ENCODE assay signal across 8 mouse cellular contexts in the genomic region with DNA sequence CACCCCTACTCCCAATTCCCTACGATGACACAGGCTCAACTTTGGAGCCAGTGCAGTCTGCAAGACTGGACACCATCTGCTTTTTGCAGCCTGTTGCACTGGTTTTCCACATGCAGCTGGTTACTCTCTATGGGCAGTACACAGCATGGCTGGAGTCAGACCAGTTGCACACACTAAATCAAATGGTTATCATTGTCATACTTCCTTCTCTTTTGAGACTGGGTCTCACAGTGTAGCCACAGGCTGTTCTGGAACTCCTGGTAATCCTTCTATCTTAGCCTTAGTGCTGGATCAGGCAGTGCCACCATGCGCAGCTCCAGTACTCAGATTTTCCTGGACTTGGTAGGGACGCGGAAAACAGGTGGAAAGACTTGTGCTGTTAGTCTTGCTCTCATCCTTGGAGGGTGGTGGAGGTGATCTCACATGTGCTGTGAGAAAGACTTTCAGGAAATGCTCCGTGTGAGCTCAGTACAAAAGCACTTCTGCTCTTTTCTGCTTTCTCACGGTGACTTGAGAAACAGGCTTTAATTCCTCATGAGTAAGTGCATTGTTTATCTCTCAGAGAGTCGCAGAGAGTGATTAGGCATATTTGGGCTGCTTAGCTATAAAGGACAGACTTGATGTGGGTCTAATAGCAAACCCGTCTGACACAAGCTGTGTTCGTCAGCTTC. TPM values are rescaled to one million over a fixed set of nuclear protein-coding genes. Genes with fewer than 3 reads are reported as not detected.
DNase-seq lines count a peak whose midpoint lies in the region; ATAC-seq and TF ChIP-seq lines count a peak whose summit lies in the region.

No protein-coding gene starts in this region.

- intact Hi-C loops in heart, postnatal 14 days (cut with DNase I) = no loop called here

- peak overlapping the region; percentile 81 for H3K4me3 ChIP-seq in heart, embryonic 13.5 days
- peak overlapping the region; percentile 85 for H3K4me3 ChIP-seq in bone marrow, adult 2 months (replicated peaks; ENCODE audit: control insufficient read depth, low read depth, low read length)

- no peak for DNase-seq in heart, postnatal 14 days
- DNase-seq in lung, postnatal 36 days = peak; percentile 51
- DNase-seq in layer of hippocampus, postnatal 25 days (ENCODE audit: extremely low spot score in 1 of 2, low spot score in 1 of 2) = no peak
- DNase-seq in left cerebral cortex, adult 18-20 months (ENCODE audit: low spot score in 2 of 2) = no peak
- DNase-seq in layer of hippocampus, postnatal 36 days = no peak

- H3K4me2 ChIP-seq in heart, embryonic 13.5 days = peak overlapping the region; percentile 99

- TF ChIP-seq CTCF in bone marrow, adult 2 months (IDR thresholded peaks at IDR 0.05; ENCODE audit: control insufficient read depth, insufficient read depth, low read length) = no peak

- peak overlapping the region; percentile 89 for H3K9ac ChIP-seq in heart, embryonic 13.5 days

- H3K4me1 ChIP-seq in heart, embryonic 13.5 days = peaks cover 14% of the 10 kb centered on the region
- H3K4me1 ChIP-seq in bone marrow, adult 2 months (ENCODE audit: control insufficient read depth, insufficient read depth, low read length) = peaks cover 1% of the 10 kb centered on the region; the same call in 1 of the 2 replicates

- WGBS in heart, embryonic 13.5 days = 28% methylated on average over 9 of the region's 9 CpGs
- WGBS in bone marrow, adult 2 months = 3% methylated on average over 9 of the region's 9 CpGs

- H3K27me3 ChIP-seq in heart, embryonic 13.5 days (replicated peaks) = peaks cover 6% of the 10 kb centered on the region; the same call in 1 of the 2 replicates

- peak overlapping the region; percentile 79 for H3K27ac ChIP-seq in heart, embryonic 13.5 days (replicated peaks)
- H3K27ac ChIP-seq in bone marrow, adult 2 months (ENCODE audit: control insufficient read depth, insufficient read depth, low read depth, low read length, poor library complexity) = peak overlapping the region; percentile 97

- no peak; the same call in 1 of the 2 replicates for ATAC-seq in heart, embryonic 13.5 days (ENCODE audit: extremely low read depth, insufficient number of reproducible peaks, low FRiP score, low TSS enrichment)
- ATAC-seq in hematopoietic stem cell, adult 5-6 weeks (replicated peaks in 1 of 2; ENCODE audit: insufficient read depth in 1 of 2, low FRiP score in 2 of 2, low TSS enrichment in 1 of 2, low read depth in 1 of 2, poor library complexity in 2 of 2, severe bottlenecking in 2 of 2) = peak; percentile 30 to 54

- no peak for TF ChIP-seq POLR2A in bone marrow, adult 2 months (IDR thresholded peaks at IDR 0.05; ENCODE audit: borderline replicate concordance, control insufficient read depth, low read depth, low read length)

- H3K9me3 ChIP-seq in heart, embryonic 13.5 days = no peaks in the 10 kb centered on the region

- peaks cover 21% of the 10 kb centered on the region for H3K36me3 ChIP-seq in heart, embryonic 13.5 days

RNA-seq across cellular contexts. Expression of a gene that starts 0.7 kb away (rescaled TPM):
- polyA plus RNA-seq in heart, embryonic 13.5 days (2015; fragmentation: Nextera tagmentation; extraction: Ambion mirVana) = 248 and 250 TPM in 2 replicates
- 100 to 1,000 TPM; 125 to 126 TPM for total RNA-seq in heart, postnatal 14 days (2021)
- 324 and 522 TPM in 2 replicates for polyA plus RNA-seq in bone marrow, adult 2 months (2011; ENCODE audit: insufficient read depth, insufficient read length, low replicate concordance, missing spikeins)
- total RNA-seq in hematopoietic stem cell, adult 5-6 weeks (2017) = 227 and 363 TPM in 2 replicates
- total RNA-seq in layer of hippocampus, postnatal 25 days (2021) = 100 to 1,000 TPM; 125 to 154 TPM
- total RNA-seq in left cerebral cortex, adult 18-20 months (2021) = 100 to 1,000 TPM in 1 of 2 experiments, 10 to 100 TPM in 1; 96.6 to 104 TPM
- total RNA-seq in layer of hippocampus, postnatal 36 days (2021) = 100 to 1,000 TPM; 119 to 121 TPM

RNA-seq across cellular contexts. Expression of a gene that starts 21.2 kb away (rescaled TPM):
- 27.0 and 29.9 TPM in 2 replicates for polyA plus RNA-seq in heart, embryonic 13.5 days (2015; fragmentation: Nextera tagmentation; extraction: Ambion mirVana)
- 10 to 100 TPM; 12.5 to 13.3 TPM for total RNA-seq in heart, postnatal 14 days (2021)
- polyA plus RNA-seq in bone marrow, adult 2 months (2011; ENCODE audit: insufficient read depth, insufficient read length, low replicate concordance, missing spikeins) = 26.2 and 33.6 TPM in 2 replicates
- 18.4 and 20.4 TPM in 2 replicates for total RNA-seq in hematopoietic stem cell, adult 5-6 weeks (2017)
- 10 to 100 TPM; 42.4 to 49.2 TPM for total RNA-seq in layer of hippocampus, postnatal 25 days (2021)
- 10 to 100 TPM; 40.4 to 45.1 TPM for total RNA-seq in left cerebral cortex, adult 18-20 months (2021)
- total RNA-seq in layer of hippocampus, postnatal 36 days (2021) = 10 to 100 TPM; 42.2 to 48.4 TPM

RNA-seq across cellular contexts. Expression of a gene that starts 36.6 kb away (rescaled TPM):
- polyA plus RNA-seq in heart, embryonic 13.5 days (2015; fragmentation: Nextera tagmentation; extraction: Ambion mirVana) = 8.1 and 9.8 TPM in 2 replicates
- total RNA-seq in heart, postnatal 14 days (2021) = 1 to 10 TPM; 1.5 to 1.7 TPM
- 3.4 TPM in 1 of 2 replicates, not detected in the other for polyA plus RNA-seq in bone marrow, adult 2 months (2011; ENCODE audit: insufficient read depth, insufficient read length, low replicate concordance, missing spikeins)
- not detected in 2 replicates for total RNA-seq in hematopoietic stem cell, adult 5-6 weeks (2017)
- total RNA-seq in layer of hippocampus, postnatal 25 days (2021) = 100 to 1,000 TPM; 286 to 299 TPM
- 100 to 1,000 TPM; 274 to 309 TPM for total RNA-seq in left cerebral cortex, adult 18-20 months (2021)
- 100 to 1,000 TPM; 250 to 269 TPM for total RNA-seq in layer of hippocampus, postnatal 36 days (2021)

RNA-seq across cellular contexts. Expression of a gene that starts 45.0 kb away (rescaled TPM):
- polyA plus RNA-seq in heart, embryonic 13.5 days (2015; fragmentation: Nextera tagmentation; extraction: Ambion mirVana) = 17.3 and 19.1 TPM in 2 replicates
- total RNA-seq in heart, postnatal 14 days (2021) = 10 to 100 TPM; 65.5 to 67.6 TPM
- 18.1 and 30.3 TPM in 2 replicates for polyA plus RNA-seq in bone marrow, adult 2 months (2011; ENCODE audit: insufficient read depth, insufficient read length, low replicate concordance, missing spikeins)
- total RNA-seq in hematopoietic stem cell, adult 5-6 weeks (2017) = 8.0 and 9.7 TPM in 2 replicates
- 100 to 1,000 TPM; 351 to 355 TPM for total RNA-seq in layer of hippocampus, postnatal 25 days (2021)
- 100 to 1,000 TPM; 251 to 254 TPM for total RNA-seq in left cerebral cortex, adult 18-20 months (2021)
- 100 to 1,000 TPM; 319 to 341 TPM for total RNA-seq in layer of hippocampus, postnatal 36 days (2021)

RNA-seq across cellular contexts. Expression of a gene that starts 51.1 kb away (rescaled TPM):
- 8.1 and 9.4 TPM in 2 replicates for polyA plus RNA-seq in heart, embryonic 13.5 days (2015; fragmentation: Nextera tagmentation; extraction: Ambion mirVana)
- total RNA-seq in heart, postnatal 14 days (2021) = 1 to 10 TPM; 1.1 to 1.2 TPM
- 19.4 and 39.6 TPM in 2 replicates for polyA plus RNA-seq in bone marrow, adult 2 months (2011; ENCODE audit: insufficient read depth, insufficient read length, low replicate concordance, missing spikeins)
- 6.5 and 8.5 TPM in 2 replicates for total RNA-seq in hematopoietic stem cell, adult 5-6 weeks (2017)
- total RNA-seq in layer of hippocampus, postnatal 25 days (2021) = 1 to 10 TPM in 1 of 2 experiments, under 1 TPM in 1; 0.84 to 2.2 TPM
- total RNA-seq in left cerebral cortex, adult 18-20 months (2021) = 1 to 10 TPM; 1.1 to 1.4 TPM
- 1 to 10 TPM in 1 of 2 experiments, under 1 TPM in 1; 0.66 to 1.1 TPM for total RNA-seq in layer of hippocampus, postnatal 36 days (2021)

Comparison
In these comparisons a context has a peak if more than half of its experiments do, and no peak if none do; other contexts are left out.
1. RNA of a gene that starts 36.6 kb away (total RNA-seq): 274 to 309 TPM in left cerebral cortex, adult 18-20 months, 286 to 299 TPM in layer of hippocampus, postnatal 25 days and 250 to 269 TPM in layer of hippocampus, postnatal 36 days; 1.5 to 1.7 TPM in heart, postnatal 14 days and not detected in hematopoietic stem cell, adult 5-6 weeks; every median in the first group is over 10 times any median in the second.